Mouse (Mus musculus) hindbrain, embryonic 14.5 days (tissue): ENCODE measurements around the gene Gm10282. TPM values are rescaled to one million over a fixed set of nuclear protein-coding genes. Genes with fewer than 3 reads are reported as not detected.

Source experiments
- ATAC-seq: fragments of 200-750 bp; cut with Nextera tagmentation; 2 replicates; pipeline ENCODE4 v1.8.0; 2017; ENCODE audit warnings: moderate number of reproducible peaks, mild to moderate bottlenecking, moderate TSS enrichment, moderate library complexity; ENCODE audit not compliant: low FRiP score
- DNase-seq: peaks from one replicate; pipeline ENCODE4 v3.0.0-alpha.2; 2015; ENCODE audit warnings: low spot score
- H3K27ac ChIP-seq: fragments of 300-500 bp; sonication (generic); 2 replicates; pipeline ENCODE4 v1.5.1; 2014; ENCODE audit warnings: mild to moderate bottlenecking, moderate library complexity
- H3K27me3 ChIP-seq: fragments of 300-500 bp; sonication (generic); 2 replicates; pipeline ENCODE4 v1.6.1; 2014; ENCODE audit warnings: mild to moderate bottlenecking, low read length, mixed read lengths; ENCODE audit not compliant: control insufficient read depth, insufficient read depth
- H3K36me3 ChIP-seq: fragments of 300-500 bp; sonication (generic); replicated peaks from 2 replicates; pipeline ENCODE4 v1.6.1; 2014; ENCODE audit not compliant: control insufficient read depth, insufficient read depth
- H3K4me1 ChIP-seq: fragments of 300-500 bp; sonication (generic); replicated peaks from 2 replicates; pipeline ENCODE4 v1.6.1; 2014; ENCODE audit warnings: antibody characterized with exemption, low read length, mixed read lengths; ENCODE audit not compliant: control insufficient read depth, insufficient read depth
- H3K4me2 ChIP-seq: fragments of 300-500 bp; sonication (generic); replicated peaks from 2 replicates; pipeline ENCODE4 v1.6.1; 2014; ENCODE audit warnings: mild to moderate bottlenecking, moderate library complexity
- H3K4me3 ChIP-seq: fragments of 300-500 bp; sonication (generic); replicated peaks from 2 replicates; pipeline ENCODE4 v1.5.1; 2014; ENCODE audit warnings: mild to moderate bottlenecking, low read length
- H3K9ac ChIP-seq: fragments of 300-500 bp; sonication (generic); 2 replicates; pipeline ENCODE4 v1.6.1; 2014
- H3K9me3 ChIP-seq: fragments of 300-500 bp; sonication (generic); 2 replicates; pipeline ENCODE4 v1.6.1; 2016; ENCODE audit warnings: low read length; ENCODE audit not compliant: control insufficient read depth
- WGBS: fragments of 180-500 bp; shearing (Covaris S2); extraction: QIAGEN DNeasy Blood & Tissue Kit; methylation state at CpG from one replicate; pipeline ENCODE4 v1.1.7; 2014; 5-methylcytosine and 5-hydroxymethylcytosine counted together
- polyA plus RNA-seq: library from polyadenylated mRNA; unstranded; fragments of >200 nt; fragmentation: Nextera tagmentation; extraction: Ambion mirVana; gene quantifications from 2 replicates; pipeline ENCODE4 v1.2.1, GENCODE M21; 2014

Gene Gm10282
- polyA plus RNA-seq, 1 experiment from 2014 or later: 14.3 TPM

GRCm38 (mm10) chr8:72270606-72271005 lies 34.5 kb downstream of the Gm10282 start:
- Histone ChIP-seq H3K4me2 (no peak overlapping the region), H3K9me3 (no peaks in the 10 kb centered on the region), H3K4me1 (no peaks in the 10 kb centered on the region), H3K36me3 (no peaks in the 10 kb centered on the region), H3K27ac (no peak overlapping the region), H3K9ac (no peak overlapping the region), H3K4me3 (no peak overlapping the region), H3K27me3 (no peaks in the 10 kb centered on the region)
- DNase-seq: no peak
- no peak for ATAC-seq
- 85% methylated on average over 12 of the region's 12 CpGs for WGBS

GRCm38 (mm10) chr8:72268356-72268755 lies 36.7 kb downstream of the Gm10282 start:
- no peaks in the 10 kb centered on the region for H3K4me1 ChIP-seq
- WGBS: 84% methylated on average over 15 of the region's 15 CpGs
- H3K9me3 ChIP-seq: no peaks in the 10 kb centered on the region
- ATAC-seq: no peak
- H3K9ac ChIP-seq: no peak overlapping the region
- DNase-seq: no peak
- no peak overlapping the region for H3K27ac ChIP-seq
- H3K4me2 ChIP-seq: no peak overlapping the region
- H3K27me3 ChIP-seq: no peaks in the 10 kb centered on the region
- H3K36me3 ChIP-seq: no peaks in the 10 kb centered on the region
- H3K4me3 ChIP-seq: no peak overlapping the region

GRCm38 (mm10) chr8:72267106-72267505 lies 38.0 kb downstream of the Gm10282 start:
- Histone ChIP-seq H3K9me3 (no peaks in the 10 kb centered on the region), H3K27me3 (no peaks in the 10 kb centered on the region), H3K27ac (no peak overlapping the region), H3K36me3 (no peaks in the 10 kb centered on the region), H3K4me3 (no peak overlapping the region), H3K9ac (no peak overlapping the region), H3K4me1 (no peaks in the 10 kb centered on the region), H3K4me2 (no peak overlapping the region)
- ATAC-seq (no peak), DNase-seq (no peak)
- 96% methylated on average over 8 of the region's 8 CpGs for WGBS

- Histone ChIP-seq H3K4me2 (no peak overlapping the region), H3K9me3 (no peaks in the 10 kb centered on the region), H3K9ac (no peak overlapping the region), H3K4me3 (no peak overlapping the region), H3K27me3 (no peaks in the 10 kb centered on the region), H3K36me3 (no peaks in the 10 kb centered on the region), H3K4me1 (no peaks in the 10 kb centered on the region), H3K27ac (no peak overlapping the region)
- DNase-seq (no peak), ATAC-seq (no peak)
Observed at GRCm38 (mm10) chr8:72266671-72267070, 38.4 kb downstream of the Gm10282 start.

- Histone ChIP-seq H3K27ac (no peak overlapping the region), H3K4me3 (no peak overlapping the region), H3K9ac (no peak overlapping the region), H3K4me1 (no peaks in the 10 kb centered on the region), H3K9me3 (no peaks in the 10 kb centered on the region), H3K4me2 (no peak overlapping the region), H3K27me3 (no peaks in the 10 kb centered on the region), H3K36me3 (no peaks in the 10 kb centered on the region)
- no peak for ATAC-seq
- 56% methylated on average over 6 of the region's 7 CpGs for WGBS
- DNase-seq: no peak
Observed at GRCm38 (mm10) chr8:72265342-72265741, 39.7 kb downstream of the Gm10282 start.

- Histone ChIP-seq H3K4me2 (no peak overlapping the region), H3K9ac (no peak overlapping the region), H3K9me3 (no peaks in the 10 kb centered on the region), H3K27me3 (no peaks in the 10 kb centered on the region), H3K36me3 (no peaks in the 10 kb centered on the region), H3K27ac (no peak overlapping the region), H3K4me3 (no peak overlapping the region), H3K4me1 (no peaks in the 10 kb centered on the region)
- no peak for DNase-seq
- 69% methylated on average over 7 of the region's 7 CpGs for WGBS
- no peak for ATAC-seq
Observed at GRCm38 (mm10) chr8:72263451-72263850, 41.6 kb downstream of the Gm10282 start.

- no peaks in the 10 kb centered on the region for H3K9me3 ChIP-seq
- no peaks in the 10 kb centered on the region for H3K4me1 ChIP-seq
- no peak overlapping the region for H3K4me3 ChIP-seq
- no peak overlapping the region for H3K4me2 ChIP-seq
- no peak overlapping the region for H3K27ac ChIP-seq
- 90% methylated on average over 2 of the region's 2 CpGs for WGBS
- no peaks in the 10 kb centered on the region for H3K27me3 ChIP-seq
- ATAC-seq: no peak
- H3K9ac ChIP-seq: no peak overlapping the region
- DNase-seq: no peak
- H3K36me3 ChIP-seq: no peaks in the 10 kb centered on the region
Observed at GRCm38 (mm10) chr8:72262756-72263155, 42.3 kb downstream of the Gm10282 start.

- 55% methylated on average over 5 of the region's 5 CpGs for WGBS
- Histone ChIP-seq H3K36me3 (peaks cover 3% of the 10 kb centered on the region), H3K27ac (no peak overlapping the region), H3K4me2 (no peak overlapping the region), H3K9ac (no peak overlapping the region), H3K27me3 (no peaks in the 10 kb centered on the region), H3K9me3 (no peaks in the 10 kb centered on the region), H3K4me3 (no peak overlapping the region), H3K4me1 (no peaks in the 10 kb centered on the region)
- DNase-seq: no peak
- ATAC-seq: no peak
Observed at GRCm38 (mm10) chr8:72261872-72262271, 43.2 kb downstream of the Gm10282 start.

GRCm38 (mm10) chr8:72261431-72261830 lies 43.6 kb downstream of the Gm10282 start:
- no peaks in the 10 kb centered on the region for H3K27me3 ChIP-seq
- no peak overlapping the region for H3K27ac ChIP-seq
- no peaks in the 10 kb centered on the region for H3K9me3 ChIP-seq
- peaks cover 6% of the 10 kb centered on the region for H3K36me3 ChIP-seq
- no peak for DNase-seq
- no peak overlapping the region for H3K9ac ChIP-seq
- no peaks in the 10 kb centered on the region for H3K4me1 ChIP-seq
- H3K4me3 ChIP-seq: no peak overlapping the region
- no peak overlapping the region for H3K4me2 ChIP-seq
- no peak for ATAC-seq

GRCm38 (mm10) chr8:72261019-72261418 lies 44.0 kb downstream of the Gm10282 start:
- ATAC-seq (peak; percentile 75), DNase-seq (peak; percentile 79)
- WGBS: 37% methylated on average over 2 of the region's 2 CpGs
- Histone ChIP-seq H3K4me1 (no peaks in the 10 kb centered on the region), H3K9me3 (no peaks in the 10 kb centered on the region), H3K4me3 (no peak overlapping the region), H3K36me3 (peaks cover 6% of the 10 kb centered on the region), H3K4me2 (no peak overlapping the region), H3K9ac (no peak overlapping the region), H3K27ac (no peak overlapping the region), H3K27me3 (no peaks in the 10 kb centered on the region)
